Mouse (Mus musculus) CD4-positive, CD25-positive, alpha-beta regulatory T cell, adult 4 months (primary cell): ENCODE measurements around the gene Cacna2d4. TPM values are rescaled to one million over a fixed set of nuclear protein-coding genes. Genes with fewer than 3 reads are reported as not detected.

Experiments
- ATAC-seq: one replicate; pipeline ENCODE4 v1.8.0; 2017
- polyA plus RNA-seq, 2 experiments: library from polyadenylated mRNA; unstranded; fragments of 100-300 nt; shearing (Covaris generic); gene quantifications; one replicate each; pipeline ENCODE4 v1.2.1; 2017

The Cacna2d4 gene
- polyA plus RNA-seq, 2 experiments from 2014 or later, result 13.5 to 16.6 TPM

DNA sequence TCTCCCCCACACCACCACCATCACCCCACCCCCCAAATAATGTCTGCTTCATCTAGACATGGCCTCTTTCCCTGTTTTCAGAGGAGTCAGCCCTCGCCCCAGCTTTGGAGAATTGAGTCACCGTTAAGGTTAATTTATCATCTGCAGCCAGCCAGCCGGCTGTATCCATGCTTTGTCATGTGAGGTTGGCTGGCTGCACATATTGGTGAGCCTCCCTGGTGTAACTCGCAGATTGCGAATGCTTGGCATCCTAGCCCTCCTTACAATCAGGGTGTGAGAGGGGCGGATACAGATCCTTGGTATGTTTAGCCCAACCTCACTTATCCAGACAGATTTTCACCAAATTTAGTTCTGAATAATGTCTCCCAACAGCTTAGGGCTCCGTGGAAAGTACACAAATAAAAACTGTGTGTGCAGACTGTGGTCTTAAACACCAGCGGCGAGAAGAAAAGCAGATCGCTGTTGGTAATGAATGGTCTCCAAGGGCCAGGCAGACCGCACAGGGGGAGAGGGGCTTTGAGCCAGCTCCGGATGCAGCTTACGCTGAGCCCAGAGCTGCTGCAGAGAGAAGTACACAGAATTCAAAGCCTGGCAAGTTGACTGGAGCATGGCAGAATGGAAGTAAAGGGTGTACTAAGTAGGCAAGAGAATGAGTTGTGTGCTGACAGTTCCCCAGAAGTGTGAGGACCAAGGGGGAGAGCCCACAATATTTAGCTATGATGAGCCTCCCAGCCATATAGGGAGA is 11.7 kb upstream of the Cacna2d4 start:
- no peak for ATAC-seq

DNA sequence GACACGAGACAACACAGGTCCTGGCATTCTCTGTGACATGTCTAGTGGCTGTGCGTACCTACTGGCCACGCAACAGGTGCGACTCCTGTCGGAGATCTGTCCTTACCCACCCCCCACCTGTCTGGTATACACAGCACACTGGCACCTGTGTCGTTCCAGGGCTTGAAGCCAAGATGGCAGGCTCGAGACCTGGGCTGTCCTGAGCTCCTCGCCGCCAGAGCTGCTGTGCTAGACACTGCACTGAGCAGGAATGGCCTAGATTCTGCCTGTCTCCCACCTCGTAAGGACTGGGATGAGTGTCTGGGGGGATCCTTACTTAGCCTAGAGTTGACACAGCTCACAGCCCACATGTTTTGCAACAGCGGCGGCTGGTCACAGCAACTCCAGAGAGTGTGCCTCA is 11.1 kb upstream of the Cacna2d4 start:
- ATAC-seq, result no peak

DNA sequence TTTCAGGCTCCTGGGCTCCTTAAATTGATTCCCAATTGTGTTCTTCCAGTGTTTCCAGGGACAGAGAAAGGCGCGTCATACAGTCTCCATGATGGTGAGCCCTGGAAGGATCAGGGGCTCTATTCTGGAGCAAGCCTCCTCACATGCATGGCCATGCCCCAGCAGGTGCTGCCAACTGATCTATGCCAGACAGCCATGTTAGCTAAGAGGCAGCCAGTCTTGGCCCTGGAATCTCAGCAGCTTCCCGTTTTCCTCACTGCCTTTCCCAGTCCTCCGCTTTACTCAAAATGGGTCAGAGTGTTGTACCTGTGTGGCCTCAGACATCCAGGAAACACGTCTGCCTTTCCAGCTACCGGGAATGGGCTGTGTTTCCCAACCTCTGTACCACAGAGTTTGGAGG is 10.6 kb upstream of the Cacna2d4 start:
- no peak for ATAC-seq

DNA sequence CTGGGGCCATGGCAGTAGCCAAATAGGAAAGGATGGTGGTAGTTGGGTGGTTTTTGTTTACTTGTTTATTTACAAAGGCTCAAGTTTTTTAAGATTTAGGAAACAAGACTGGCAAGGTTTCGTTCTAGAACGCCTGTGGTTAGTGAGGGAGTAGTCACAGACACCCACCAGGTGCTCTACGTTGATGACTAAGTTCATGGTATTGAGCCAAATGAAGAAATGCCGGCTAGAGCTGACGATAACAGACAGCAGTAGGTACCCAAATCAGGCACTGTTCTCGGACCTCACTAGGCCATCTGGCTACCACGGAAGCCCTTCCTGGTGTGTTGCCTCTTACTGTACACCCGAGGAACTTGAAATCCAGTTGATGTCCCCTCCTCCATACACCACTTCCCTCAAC is 9.3 kb upstream of the Cacna2d4 start:
- no peak for ATAC-seq

DNA sequence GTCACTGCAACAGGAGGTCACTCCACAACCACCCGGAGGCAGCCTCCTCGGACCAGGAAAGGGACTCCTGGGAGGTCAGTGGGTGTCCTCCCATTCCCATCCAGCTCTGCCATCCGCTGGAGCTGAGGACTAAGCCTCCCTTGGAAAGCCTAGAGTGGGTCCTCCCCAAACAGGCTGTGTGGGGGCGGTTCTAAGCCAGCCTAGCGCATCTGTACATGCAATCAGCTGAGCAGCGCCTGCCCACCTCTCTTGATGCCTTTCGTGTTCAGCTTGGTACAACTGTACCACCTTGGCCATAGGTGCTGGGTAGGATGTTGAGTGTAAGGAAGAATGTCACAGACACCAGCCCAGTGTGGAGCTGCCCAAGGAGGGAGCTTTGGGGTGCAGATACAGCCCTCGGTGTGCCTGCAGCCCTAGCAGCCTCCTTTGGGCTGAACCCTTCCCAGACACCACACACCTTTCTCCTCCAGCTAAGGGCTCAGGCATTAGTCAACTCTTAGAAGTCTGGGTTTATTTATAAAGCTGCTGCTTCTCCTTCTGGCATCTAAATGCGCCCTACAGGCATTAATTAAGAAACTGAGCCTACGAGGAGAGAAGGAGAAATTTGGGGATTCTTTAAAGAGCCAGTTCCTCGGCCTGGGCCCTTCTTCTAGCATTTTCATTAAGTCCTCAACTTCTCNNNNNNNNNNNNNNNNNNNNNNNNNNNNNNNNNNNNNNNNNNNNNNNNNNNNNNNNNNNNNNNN is 7.3 kb upstream of the Cacna2d4 start:
- ATAC-seq, result no peak

DNA sequence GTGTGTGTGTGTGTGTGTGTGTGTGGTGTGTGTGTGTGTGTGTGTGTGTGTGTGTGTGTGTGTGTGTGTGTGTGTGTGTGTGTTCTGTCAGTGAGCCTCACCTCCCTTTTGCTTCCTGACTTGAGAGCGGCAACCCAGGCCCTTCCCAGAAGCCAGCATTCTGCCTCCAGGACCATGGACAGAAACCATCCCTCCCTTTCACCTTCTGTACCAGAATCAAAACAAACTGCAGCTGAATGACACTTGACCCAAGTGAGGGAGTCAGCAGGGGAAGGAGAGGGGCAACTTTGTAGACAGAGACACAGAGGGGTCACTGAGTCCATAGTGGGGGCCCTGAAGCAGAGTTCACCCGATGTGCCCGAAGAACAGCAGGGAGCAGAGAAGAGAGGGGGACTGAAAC is 3.3 kb upstream of the Cacna2d4 start:
- ATAC-seq, result no peak

DNA sequence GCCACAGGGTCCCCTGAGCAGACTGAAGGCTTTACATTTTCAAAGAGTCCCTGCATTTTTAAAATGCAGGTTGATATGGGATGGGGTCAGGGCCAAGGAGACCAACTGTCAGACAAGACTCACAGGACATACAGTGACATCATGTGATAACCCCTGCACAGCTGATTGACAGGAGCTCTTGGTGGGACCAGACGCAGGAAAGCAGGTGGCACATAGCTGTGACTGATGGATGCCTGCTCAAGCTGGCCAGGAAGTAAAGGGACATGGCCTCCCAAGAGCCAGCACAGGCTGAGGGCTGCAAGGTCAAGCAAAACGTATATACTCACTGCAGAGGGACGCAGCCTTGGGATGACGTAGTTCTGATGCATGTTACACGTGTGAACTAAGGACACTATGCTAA is 885 bp upstream of the Cacna2d4 start:
- no peak for ATAC-seq

DNA sequence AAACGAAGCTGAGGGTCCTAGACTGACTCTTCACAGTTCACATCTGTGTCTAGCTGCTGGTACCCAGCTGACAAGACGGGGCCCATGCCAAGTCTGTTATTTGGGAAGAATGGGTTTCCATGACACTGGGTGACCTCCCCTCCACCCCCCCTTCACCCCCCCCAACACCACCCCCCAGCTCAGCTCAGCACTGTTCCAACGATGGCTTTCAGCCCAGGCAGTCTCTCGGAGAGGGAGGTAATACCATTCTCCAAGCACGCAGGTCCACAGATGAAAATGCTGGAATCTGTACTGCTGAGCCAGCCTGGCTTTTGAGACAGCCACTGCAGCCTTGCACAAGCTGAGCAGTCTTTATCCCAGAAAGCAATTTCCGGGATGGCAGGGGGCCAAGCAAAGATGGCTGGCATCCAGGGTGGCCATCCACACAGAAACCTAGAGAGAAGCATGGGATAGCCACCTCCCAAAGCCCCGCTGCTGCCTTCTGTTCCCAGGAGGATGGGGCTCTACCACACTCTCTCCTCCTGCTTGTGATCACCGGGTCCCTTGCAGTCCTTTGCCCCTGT is 1.2 kb downstream of the Cacna2d4 start:
- ATAC-seq, result no peak

DNA sequence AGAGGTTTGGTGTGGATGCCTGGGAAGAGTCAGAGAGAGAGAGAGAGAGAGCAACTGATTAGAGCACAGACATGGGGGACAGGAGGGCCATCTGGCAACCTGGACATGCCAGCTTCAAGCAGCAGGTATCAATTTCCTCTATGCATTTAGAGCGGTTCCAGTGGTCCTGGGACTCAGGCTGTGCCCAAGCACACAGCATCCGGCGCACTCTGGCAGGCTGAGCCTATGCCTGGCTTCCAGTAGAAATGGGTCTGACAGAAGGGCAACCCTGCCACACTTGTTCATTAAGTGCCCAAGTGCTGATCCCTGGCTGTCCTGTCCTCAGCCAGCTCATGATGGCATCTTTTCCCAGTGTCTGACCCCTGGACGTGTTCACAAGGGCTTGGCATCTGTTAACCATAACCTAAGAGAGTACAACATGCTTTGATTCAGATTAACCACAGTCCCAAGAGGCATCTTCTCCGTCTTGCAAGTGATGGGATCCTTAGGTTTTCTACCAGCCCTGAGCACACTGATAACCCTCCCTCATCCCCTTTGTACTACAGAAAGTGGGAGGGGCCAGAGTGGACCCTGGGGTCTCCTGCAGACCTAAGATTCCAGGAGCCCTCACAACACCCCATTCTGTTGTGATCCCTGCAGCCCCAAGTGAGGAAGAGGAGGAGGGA is 3.1 kb downstream of the Cacna2d4 start:
- no peak for ATAC-seq

DNA sequence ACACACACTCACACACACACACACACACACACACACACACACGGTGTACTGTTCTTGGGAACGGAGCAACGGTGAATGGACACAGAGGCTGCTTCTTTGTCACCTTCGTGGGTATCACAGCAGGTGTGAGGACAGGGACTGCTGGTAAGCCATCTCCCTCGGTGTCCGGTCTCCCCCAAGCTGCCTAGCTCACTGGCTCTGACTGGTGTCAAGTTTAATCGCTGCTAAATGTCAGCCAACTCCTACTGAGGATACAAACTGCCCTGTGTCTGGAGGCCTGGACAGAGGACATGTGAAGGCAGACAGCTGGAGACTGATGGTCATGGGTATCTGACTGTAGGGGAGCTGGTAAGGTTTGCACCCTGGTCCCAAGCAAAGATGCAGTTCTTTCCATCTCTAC is 3.9 kb downstream of the Cacna2d4 start:
- ATAC-seq, result no peak

DNA sequence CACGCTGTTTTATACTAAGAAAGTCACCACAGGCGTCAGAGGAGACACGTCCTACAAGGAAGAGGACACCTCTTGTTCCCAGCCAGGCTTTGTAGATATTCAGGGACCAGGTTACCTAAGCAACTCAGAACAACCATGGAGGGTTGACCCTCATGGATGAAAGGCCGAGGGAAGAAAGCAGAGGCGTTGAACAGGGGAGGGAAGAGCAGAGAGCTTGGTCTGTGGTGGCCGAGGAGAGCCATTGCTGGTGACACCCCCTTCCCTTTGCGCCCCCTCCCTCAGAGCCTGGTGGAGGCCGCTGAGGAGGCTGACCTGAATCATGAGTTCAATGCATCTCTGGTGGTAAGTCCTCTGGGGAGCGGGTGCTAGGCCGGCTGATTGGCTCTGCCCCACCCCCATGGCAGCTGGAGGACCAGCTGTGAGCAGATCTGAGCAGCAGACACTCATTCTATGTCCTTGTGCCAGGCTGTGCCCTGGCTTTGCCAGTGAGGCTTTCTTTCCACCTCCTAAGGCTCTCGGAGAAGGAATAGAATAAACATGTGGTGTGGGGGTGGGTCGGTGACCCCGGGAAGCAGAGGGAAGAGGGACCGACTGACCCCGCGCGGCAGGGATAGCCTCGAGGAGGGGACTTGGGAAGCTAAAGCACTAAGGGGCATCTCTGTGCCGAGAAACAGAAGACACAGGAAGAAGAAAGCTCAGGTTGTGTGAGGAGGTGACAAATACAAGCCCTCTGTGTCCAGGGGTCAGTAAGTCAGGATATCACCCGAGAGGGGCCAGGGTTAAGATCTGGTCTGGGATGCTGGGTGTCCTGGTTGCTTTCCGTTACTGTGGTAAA is 4.8 kb downstream of the Cacna2d4 start:
- no peak for ATAC-seq

DNA sequence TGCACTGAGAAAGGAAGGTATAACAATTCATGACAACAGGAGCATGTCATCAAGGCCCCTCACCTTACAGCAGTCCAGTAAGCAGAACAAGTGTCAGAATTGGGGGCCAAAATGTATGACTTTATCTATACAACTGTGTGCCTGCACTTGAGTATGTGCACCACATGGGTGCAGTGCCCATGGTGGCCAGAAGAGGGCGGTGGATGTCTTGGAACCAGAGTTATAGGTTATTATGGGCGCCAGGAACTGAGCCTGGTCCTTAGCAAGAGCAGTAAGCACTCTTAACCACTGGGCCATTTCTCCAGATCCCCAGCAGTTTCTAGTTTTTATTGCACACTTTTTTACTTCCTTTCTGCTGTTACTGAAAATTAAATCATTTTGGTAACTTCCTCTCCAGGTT is 9.8 kb downstream of the Cacna2d4 start:
- no peak for ATAC-seq

DNA sequence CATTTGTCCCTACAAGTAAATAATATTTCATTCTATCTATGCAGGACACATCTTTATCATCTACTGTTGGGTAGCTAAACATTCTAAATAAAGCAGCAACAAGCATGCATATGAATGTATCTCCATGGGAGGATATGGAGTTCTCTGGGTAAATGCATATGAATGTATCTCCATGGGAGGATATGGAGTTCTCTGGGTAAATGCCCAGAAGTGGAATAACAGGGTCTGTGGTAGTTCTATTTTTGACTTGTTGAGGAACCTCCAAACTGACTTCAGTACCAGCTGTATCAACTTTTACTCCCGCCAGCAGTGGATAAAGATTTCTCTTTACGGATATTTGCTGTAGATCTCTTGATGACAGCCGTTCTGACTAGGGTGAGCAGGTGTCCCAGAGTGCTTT is 12.3 kb downstream of the Cacna2d4 start:
- ATAC-seq, result no peak

DNA sequence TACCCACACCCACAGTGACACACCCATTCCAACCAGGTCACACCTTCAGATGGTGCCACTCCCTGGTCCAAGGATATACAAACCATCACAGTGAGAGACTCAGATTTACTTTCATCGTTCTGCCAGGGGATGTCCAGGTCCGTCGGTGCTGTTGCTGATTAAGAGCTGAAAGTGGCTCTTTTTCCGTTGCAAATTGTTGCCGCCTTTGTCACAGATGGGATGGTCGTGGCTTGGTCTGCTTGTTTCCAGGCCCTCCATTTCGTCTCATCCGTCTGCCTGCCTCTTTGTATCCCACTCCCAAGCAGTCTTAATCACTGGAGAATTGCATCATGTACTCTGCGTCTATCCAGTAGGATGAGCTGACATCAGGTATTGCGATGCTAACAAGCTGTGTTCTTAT is 13.4 kb downstream of the Cacna2d4 start:
- no peak for ATAC-seq

DNA sequence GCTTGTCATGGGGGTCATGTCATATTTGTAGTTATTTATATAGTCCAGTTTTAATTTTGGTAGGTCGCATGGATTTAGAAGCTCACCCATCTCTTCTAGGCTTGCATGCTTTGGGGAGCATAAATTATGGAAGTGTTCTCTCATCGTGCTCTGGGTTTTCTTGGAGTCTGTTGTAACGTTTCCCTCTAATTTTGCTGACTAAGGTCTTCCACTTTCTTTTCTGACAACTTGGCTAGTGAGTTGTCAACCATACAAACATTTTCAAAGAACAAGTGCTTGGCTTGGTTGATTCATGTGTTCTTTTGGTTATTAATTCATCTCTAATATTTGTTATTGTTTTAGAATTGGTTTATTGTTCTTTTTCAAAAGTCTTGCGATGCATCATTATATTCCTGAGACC is 15.4 kb downstream of the Cacna2d4 start:
- ATAC-seq, result no peak

DNA sequence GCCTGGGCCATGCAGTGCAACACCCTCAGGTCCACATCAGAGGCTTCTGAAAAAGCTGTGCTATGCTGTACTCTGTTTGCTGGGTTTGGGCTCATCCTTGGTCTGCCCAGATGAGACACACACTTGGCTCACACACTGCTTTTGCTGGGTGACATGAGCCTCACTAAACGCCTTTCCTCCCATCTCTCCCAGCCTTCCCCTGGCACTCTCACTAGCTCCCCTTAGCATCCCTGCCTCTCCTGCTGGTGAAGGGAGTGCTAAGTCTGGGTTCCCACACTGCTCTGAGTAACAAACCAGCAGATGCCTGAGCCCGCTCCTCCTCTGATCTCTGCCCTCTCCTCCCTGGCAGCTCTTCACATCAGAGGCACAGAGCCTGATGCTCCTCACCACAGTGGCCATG is 40.4 kb downstream of the Cacna2d4 start:
- ATAC-seq, result no peak

DNA sequence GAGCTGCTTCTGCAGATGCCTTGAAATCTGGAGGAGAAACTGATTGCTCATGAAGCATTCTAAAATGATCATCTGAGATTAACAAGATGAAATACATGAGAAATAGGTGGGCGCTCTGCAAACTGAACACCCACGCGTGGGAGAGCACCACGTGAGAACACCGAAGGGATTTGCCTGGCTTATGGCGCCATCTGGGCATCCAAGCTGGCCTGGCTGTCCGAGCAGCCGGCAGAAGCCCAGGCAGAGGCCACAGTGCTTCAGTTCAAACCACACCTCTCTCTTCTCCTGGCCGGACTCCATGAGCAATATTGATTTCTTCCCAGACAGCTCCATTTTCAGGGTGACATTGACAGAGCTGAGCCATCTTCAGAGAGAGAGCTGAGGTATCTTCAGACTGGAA is 44.4 kb downstream of the Cacna2d4 start:
- ATAC-seq, result no peak

DNA sequence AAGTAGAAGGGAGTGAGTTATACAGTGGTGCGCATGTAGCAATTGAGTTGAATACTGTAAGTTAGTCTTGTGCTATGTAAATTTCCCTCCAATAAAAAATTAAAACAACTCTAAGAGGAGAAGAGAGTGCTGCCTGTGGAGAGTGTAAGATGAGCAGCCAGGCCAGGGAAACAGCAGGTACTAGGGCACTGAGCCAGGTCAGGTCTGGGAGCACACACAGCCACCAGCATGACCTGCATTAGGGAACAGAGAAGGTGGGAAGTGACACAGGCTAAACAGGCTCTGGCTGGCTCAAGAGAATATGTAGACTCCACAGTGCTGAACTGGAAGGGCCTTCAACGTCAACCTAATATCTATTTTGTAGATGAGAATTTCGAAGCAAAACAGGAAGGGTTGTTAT is 65.0 kb downstream of the Cacna2d4 start:
- no peak for ATAC-seq

DNA sequence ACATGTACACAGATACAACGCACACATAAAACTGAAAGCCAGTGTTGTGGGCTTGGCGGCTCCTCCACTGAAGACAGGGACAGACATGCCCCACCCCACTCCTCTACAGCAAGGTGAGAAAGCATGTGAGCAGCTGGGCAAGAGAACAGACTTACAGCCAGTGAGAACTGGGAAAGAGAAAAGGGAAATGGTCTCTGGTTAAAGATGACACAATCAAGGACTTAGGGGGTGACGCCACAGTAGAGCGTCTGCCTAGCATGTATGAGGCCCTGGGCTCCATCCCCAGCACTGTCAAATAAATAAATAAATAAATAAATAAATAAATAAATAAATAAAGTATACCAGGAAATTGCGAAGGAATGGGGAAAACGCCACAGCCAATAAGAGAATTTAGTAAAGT is 67.0 kb downstream of the Cacna2d4 start:
- no peak for ATAC-seq

DNA sequence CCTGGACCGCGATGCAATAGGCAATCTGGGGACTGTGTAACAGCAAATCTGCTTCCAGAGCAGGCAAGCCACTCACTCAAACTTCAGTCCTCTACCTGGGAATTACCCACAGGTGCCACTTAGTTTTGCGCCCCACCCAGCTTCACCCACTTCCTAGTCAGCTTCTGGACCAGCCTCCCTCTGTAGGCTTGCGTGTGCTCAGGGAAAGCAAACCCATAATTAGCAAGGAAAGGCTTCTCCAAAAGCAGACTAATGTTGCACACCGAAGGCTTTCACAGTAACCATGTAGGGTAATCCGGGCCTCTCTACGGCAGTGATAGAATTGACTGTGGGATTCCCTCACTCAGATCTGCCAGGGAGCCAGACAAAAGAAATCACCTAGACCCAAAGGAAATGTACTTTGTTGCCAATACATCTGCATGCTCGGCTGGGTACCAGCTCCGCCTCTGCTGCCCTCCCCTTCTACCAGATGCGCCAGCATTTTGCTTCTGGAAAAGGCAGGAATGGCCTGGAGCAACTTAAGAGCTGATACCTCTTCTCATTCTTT is 71.6 kb downstream of the Cacna2d4 start:
- no peak for ATAC-seq

DNA sequence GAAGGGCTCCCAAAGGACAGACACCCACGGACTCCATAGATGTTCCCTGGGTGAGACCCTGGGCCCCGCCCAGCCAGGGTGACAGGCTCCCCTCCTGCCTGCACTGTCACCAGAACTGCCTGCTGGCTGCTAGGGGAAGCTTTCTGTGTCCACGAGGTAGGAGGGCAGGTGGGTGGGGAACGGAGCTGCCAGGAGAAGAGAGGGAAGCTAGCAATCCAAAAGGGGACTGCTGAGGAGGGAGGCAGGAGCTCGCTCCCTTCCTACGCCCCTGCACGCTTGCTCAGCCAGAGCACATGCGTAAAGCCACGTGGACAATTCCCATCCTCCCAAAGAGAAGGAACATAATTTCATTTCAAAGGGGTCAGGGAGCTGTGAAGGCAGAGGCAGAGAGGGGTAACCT is 73.8 kb downstream of the Cacna2d4 start:
- no peak for ATAC-seq

DNA sequence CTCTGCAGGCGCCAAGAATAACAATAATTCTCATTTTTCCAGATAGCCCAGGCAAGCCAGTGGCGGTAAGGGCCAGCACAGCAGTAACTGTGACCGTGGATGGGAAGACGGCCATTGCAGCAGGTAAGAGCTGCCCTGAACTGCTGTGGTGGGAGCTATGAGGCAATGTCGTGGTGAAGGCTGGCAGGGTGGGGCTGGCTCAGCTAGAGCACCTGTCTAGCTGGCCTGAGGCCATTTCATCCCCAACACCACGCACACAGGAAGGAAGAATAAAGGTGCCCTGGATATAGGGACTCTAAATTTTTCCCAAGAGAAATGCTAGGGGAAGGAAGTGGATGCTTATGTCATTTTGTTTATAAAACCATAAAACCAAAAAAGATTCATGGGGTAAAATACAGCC is 76.1 kb downstream of the Cacna2d4 start:
- ATAC-seq, result no peak
